Mouse (Mus musculus): ENCODE results near the gene Ldb1. TPM values are rescaled to one million over a fixed set of nuclear protein-coding genes. Genes with fewer than 3 reads are reported as not detected.
"Not testable (repeated sequence)": the region's sequence is repeated elsewhere in the genome, so short reads cannot be mapped to it uniquely, and the experiment has no call there.

The Ldb1 gene
- total and polyA plus RNA-seq, 3 experiments: 68.6 to 405 (median 145) TPM

DNA sequence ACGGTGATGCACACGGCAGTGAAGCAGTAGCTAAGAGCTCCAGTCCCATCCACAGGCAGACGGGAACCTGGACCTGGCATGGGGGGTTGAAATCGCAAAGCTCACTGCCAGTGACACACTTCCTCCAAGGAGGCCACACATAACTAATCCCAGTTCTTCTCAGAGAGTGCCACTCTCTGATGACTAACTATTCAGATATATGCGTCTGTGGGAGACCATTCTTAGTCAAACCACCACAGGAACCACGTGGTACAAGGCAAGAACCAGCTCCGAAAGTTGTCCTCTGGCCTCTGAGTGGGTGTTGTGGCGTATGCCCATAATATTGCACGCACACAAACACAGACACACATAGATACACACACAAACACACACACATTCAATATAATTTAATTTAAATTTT, 42.7 kb downstream of the Ldb1 start:
- no peak for ATAC-seq (ENCODE audit: extremely low read depth, insufficient number of reproducible peaks, low FRiP score, poor library complexity, severe bottlenecking)
- Histone ChIP-seq H3K9me3 (replicated peaks) (no peaks in the 10 kb centered on the region), H3K27me3 (ENCODE audit: insufficient read depth, low read length) (no peaks in the 10 kb centered on the region), H3K4me3 (ENCODE audit: low read depth, low read length) (no peak overlapping the region), H3K36me3 (replicated peaks) (peaks cover 33% of the 10 kb centered on the region), H3K4me1 (ENCODE audit: insufficient read depth, low read depth, low read length) (peaks cover 50% of the 10 kb centered on the region)
- no peak for DNase-seq (ENCODE audit: low spot score)
- TF ChIP-seq GATA2 (IDR thresholded peaks at IDR 0.05; ENCODE audit: borderline replicate concordance, low read depth, low read length) (no peak), POLR2AphosphoS5 (IDR thresholded peaks at IDR 0.05; ENCODE audit: insufficient replicate concordance, low read depth, low read length) (no peak), TAL1 (conservative IDR thresholded peaks at IDR 0.05; ENCODE audit: low read depth, low read length) (no peak), CTCF (IDR thresholded peaks at IDR 0.05; ENCODE audit: low read depth, low read length) (no peak), GATA1 (IDR thresholded peaks at IDR 0.05; ENCODE audit: borderline replicate concordance, low read length) (no peak)

- Histone ChIP-seq H3K4me3 (ENCODE audit: low read depth, low read length) (no peak overlapping the region), H3K4me1 (ENCODE audit: insufficient read depth, low read depth, low read length) (peaks cover 36% of the 10 kb centered on the region), H3K36me3 (replicated peaks) (peaks cover 11% of the 10 kb centered on the region), H3K9me3 (replicated peaks) (0 out of 2 replicates have a peak, but pooled peaks cover 2% of the 10 kb centered on the region), H3K27me3 (ENCODE audit: insufficient read depth, low read length) (no peaks in the 10 kb centered on the region)
- DNase-seq (ENCODE audit: low spot score): no peak
- TF ChIP-seq GATA2 (IDR thresholded peaks at IDR 0.05; ENCODE audit: borderline replicate concordance, low read depth, low read length): no peak
- no peak for TF ChIP-seq POLR2AphosphoS5 (IDR thresholded peaks at IDR 0.05; ENCODE audit: insufficient replicate concordance, low read depth, low read length)
- no peak for TF ChIP-seq TAL1 (conservative IDR thresholded peaks at IDR 0.05; ENCODE audit: low read depth, low read length)
- TF ChIP-seq CTCF (IDR thresholded peaks at IDR 0.05; ENCODE audit: low read depth, low read length): no peak
- TF ChIP-seq GATA1 (IDR thresholded peaks at IDR 0.05; ENCODE audit: borderline replicate concordance, low read length): no peak
- no peak for ATAC-seq (ENCODE audit: extremely low read depth, insufficient number of reproducible peaks, low FRiP score, poor library complexity, severe bottlenecking)
Observed at GRCm38 (mm10) chr19:45999378-45999777, 45.6 kb downstream of the Ldb1 start.

DNA sequence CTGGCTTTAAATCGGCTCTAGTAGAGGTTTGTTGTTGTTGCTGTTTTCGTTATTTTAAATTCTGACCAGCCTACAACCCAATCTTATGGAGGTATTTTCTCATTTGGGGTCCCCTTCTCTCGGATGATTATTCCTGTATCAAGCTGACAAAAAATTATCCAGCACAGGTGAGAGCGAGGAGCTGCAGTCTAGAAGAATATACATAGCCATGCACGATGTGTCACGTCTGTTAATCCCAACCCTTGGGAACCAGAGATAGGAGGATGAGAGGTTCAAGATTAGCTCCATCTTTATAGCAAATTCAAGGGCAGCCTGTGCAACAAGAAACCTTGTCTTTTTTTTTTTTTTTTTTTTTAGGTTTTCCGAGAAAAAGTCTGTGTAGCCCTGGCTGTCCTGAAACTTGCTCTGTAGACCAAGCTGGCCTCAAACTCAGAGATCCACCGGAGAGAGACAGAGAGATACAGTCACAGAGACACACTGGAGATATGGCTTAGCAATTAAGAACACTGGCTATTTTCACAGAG, 46.3 kb downstream of the Ldb1 start:
- TF ChIP-seq CTCF (IDR thresholded peaks at IDR 0.05; ENCODE audit: low read depth, low read length) (no peak), POLR2AphosphoS5 (IDR thresholded peaks at IDR 0.05; ENCODE audit: insufficient replicate concordance, low read depth, low read length) (no peak), TAL1 (conservative IDR thresholded peaks at IDR 0.05; ENCODE audit: low read depth, low read length) (no peak), GATA1 (IDR thresholded peaks at IDR 0.05; ENCODE audit: borderline replicate concordance, low read length) (no peak), GATA2 (IDR thresholded peaks at IDR 0.05; ENCODE audit: borderline replicate concordance, low read depth, low read length) (no peak)
- DNase-seq (ENCODE audit: low spot score) (no peak), ATAC-seq (ENCODE audit: extremely low read depth, insufficient number of reproducible peaks, low FRiP score, poor library complexity, severe bottlenecking) (no peak)
- Histone ChIP-seq H3K36me3 (replicated peaks) (peaks cover 6% of the 10 kb centered on the region), H3K4me1 (ENCODE audit: insufficient read depth, low read depth, low read length) (peaks cover 29% of the 10 kb centered on the region), H3K9me3 (replicated peaks) (peaks cover 4% of the 10 kb centered on the region; the same call in 1 of the 2 replicates), H3K27me3 (ENCODE audit: insufficient read depth, low read length) (no peaks in the 10 kb centered on the region), H3K4me3 (ENCODE audit: low read depth, low read length) (peak overlapping the region; percentile 80)

GRCm38 (mm10) chr19:45997785-45998693, 47.0 kb downstream of the Ldb1 start, which contains the start of gene Armh3:
Gene Armh3 (minus strand): TSS chr19:45998488.
- no peaks in the 10 kb centered on the region for H3K27me3 ChIP-seq (ENCODE audit: insufficient read depth, low read length)
- peak within 1 kb of the TSS; percentile 80 for H3K4me3 ChIP-seq (ENCODE audit: low read depth, low read length)
- H3K36me3 ChIP-seq (replicated peaks): peaks cover 6% of the 10 kb centered on the region
- peak; percentile 91 for DNase-seq (ENCODE audit: low spot score)
- peaks cover 4% of the 10 kb centered on the region; the same call in 1 of the 2 replicates for H3K9me3 ChIP-seq (replicated peaks)
- peaks cover 26% of the 10 kb centered on the region for H3K4me1 ChIP-seq (ENCODE audit: insufficient read depth, low read depth, low read length)
- TF ChIP-seq GATA2 (IDR thresholded peaks at IDR 0.05; ENCODE audit: borderline replicate concordance, low read depth, low read length): no peak
- TF ChIP-seq GATA1 (IDR thresholded peaks at IDR 0.05; ENCODE audit: borderline replicate concordance, low read length): no peak
- no peak for TF ChIP-seq TAL1 (conservative IDR thresholded peaks at IDR 0.05; ENCODE audit: low read depth, low read length)
- TF ChIP-seq CTCF (IDR thresholded peaks at IDR 0.05; ENCODE audit: low read depth, low read length): no peak
- no peak for TF ChIP-seq POLR2AphosphoS5 (IDR thresholded peaks at IDR 0.05; ENCODE audit: insufficient replicate concordance, low read depth, low read length)
- peak; percentile 67 for ATAC-seq (ENCODE audit: extremely low read depth, insufficient number of reproducible peaks, low FRiP score, poor library complexity, severe bottlenecking)

DNA sequence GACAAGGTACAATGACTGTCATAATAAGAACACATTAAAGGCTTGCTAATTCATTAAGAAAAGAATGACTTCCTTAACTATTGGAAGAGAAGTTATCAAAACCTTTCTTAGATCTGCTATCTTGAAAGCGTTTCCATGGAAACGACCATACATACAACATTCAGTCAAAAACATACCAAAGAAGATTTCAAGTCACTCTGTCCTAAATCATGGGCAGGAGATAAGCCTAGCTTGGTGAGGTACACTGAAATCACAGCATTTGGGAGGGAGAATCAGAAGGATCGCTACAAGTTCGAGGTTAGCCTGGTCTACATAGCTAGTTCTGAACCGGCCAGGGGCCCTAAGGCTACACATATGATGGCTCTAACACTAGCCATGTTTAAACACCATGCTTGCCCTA, 47.6 kb downstream of the Ldb1 start:
- no peak for TF ChIP-seq GATA2 (IDR thresholded peaks at IDR 0.05; ENCODE audit: borderline replicate concordance, low read depth, low read length)
- Histone ChIP-seq H3K27me3 (ENCODE audit: insufficient read depth, low read length) (no peaks in the 10 kb centered on the region), H3K4me3 (ENCODE audit: low read depth, low read length) (peak overlapping the region; percentile 80), H3K4me1 (ENCODE audit: insufficient read depth, low read depth, low read length) (peaks cover 21% of the 10 kb centered on the region), H3K36me3 (replicated peaks) (peaks cover 6% of the 10 kb centered on the region), H3K9me3 (replicated peaks) (peaks cover 4% of the 10 kb centered on the region; the same call in 1 of the 2 replicates)
- ATAC-seq (ENCODE audit: extremely low read depth, insufficient number of reproducible peaks, low FRiP score, poor library complexity, severe bottlenecking): no peak
- no peak for DNase-seq (ENCODE audit: low spot score)

- Histone ChIP-seq H3K9me3 (replicated peaks) (peaks cover 4% of the 10 kb centered on the region; the same call in 1 of the 2 replicates), H3K36me3 (replicated peaks) (peaks cover 17% of the 10 kb centered on the region), H3K27me3 (ENCODE audit: insufficient read depth, low read length) (no peaks in the 10 kb centered on the region), H3K4me3 (ENCODE audit: low read depth, low read length) (no peak overlapping the region), H3K4me1 (ENCODE audit: insufficient read depth, low read depth, low read length) (peaks cover 18% of the 10 kb centered on the region)
- ATAC-seq (ENCODE audit: extremely low read depth, insufficient number of reproducible peaks, low FRiP score, poor library complexity, severe bottlenecking): no peak
- no peak for DNase-seq (ENCODE audit: low spot score)
- TF ChIP-seq GATA1 (IDR thresholded peaks at IDR 0.05; ENCODE audit: borderline replicate concordance, low read length) (no peak), GATA2 (IDR thresholded peaks at IDR 0.05; ENCODE audit: borderline replicate concordance, low read depth, low read length) (no peak), TAL1 (conservative IDR thresholded peaks at IDR 0.05; ENCODE audit: low read depth, low read length) (no peak), POLR2AphosphoS5 (IDR thresholded peaks at IDR 0.05; ENCODE audit: insufficient replicate concordance, low read depth, low read length) (no peak)
Observed at GRCm38 (mm10) chr19:45993981-45994737, 50.9 kb downstream of the Ldb1 start.

- H3K9me3 ChIP-seq (replicated peaks); H3K4me3 ChIP-seq (ENCODE audit: low read depth, low read length); ATAC-seq (ENCODE audit: extremely low read depth, insufficient number of reproducible peaks, low FRiP score, poor library complexity, severe bottlenecking); DNase-seq (ENCODE audit: low spot score); H3K27me3 ChIP-seq (ENCODE audit: insufficient read depth, low read length): not testable (repeated sequence)
- Histone ChIP-seq H3K36me3 (replicated peaks) (peaks cover 20% of the 10 kb centered on the region), H3K4me1 (ENCODE audit: insufficient read depth, low read depth, low read length) (peaks cover 12% of the 10 kb centered on the region)
Observed at GRCm38 (mm10) chr19:45993441-45993840, 51.6 kb downstream of the Ldb1 start.
